Mouse (Mus musculus) embryonic facial prominence, embryonic 15.5 days (tissue): Measurements from ENCODE around the gene Gm12216. TPM values are rescaled to one million over a fixed set of nuclear protein-coding genes. Genes with fewer than 3 reads are reported as not detected.

ENCODE experiments used
- ATAC-seq: fragments of 200-750 bp; cut with Nextera tagmentation; 2 replicates; pipeline ENCODE4 v1.8.0; 2017; ENCODE audit warnings: low read depth, moderate TSS enrichment; ENCODE audit not compliant: insufficient number of reproducible peaks, low FRiP score, low TSS enrichment
- H3K27ac ChIP-seq: fragments of 300-500 bp; sonication (generic); replicated peaks from 2 replicates; pipeline ENCODE4 v1.5.1; 2015; ENCODE audit warnings: mild to moderate bottlenecking, inconsistent platforms
- H3K27me3 ChIP-seq: fragments of 300-500 bp; sonication (generic); 2 replicates; pipeline ENCODE4 v1.6.1; 2015; ENCODE audit warnings: inconsistent platforms
- H3K36me3 ChIP-seq: fragments of 300-500 bp; sonication (generic); 2 replicates; pipeline ENCODE4 v1.6.1; 2015; ENCODE audit warnings: mild to moderate bottlenecking, inconsistent platforms
- H3K4me1 ChIP-seq: fragments of 300-500 bp; sonication (generic); 2 replicates; pipeline ENCODE4 v1.6.1; 2015; ENCODE audit warnings: inconsistent platforms
- H3K4me2 ChIP-seq: fragments of 300-500 bp; sonication (generic); replicated peaks from 2 replicates; pipeline ENCODE4 v1.6.1; 2015; ENCODE audit warnings: mild to moderate bottlenecking, inconsistent platforms
- H3K4me3 ChIP-seq: fragments of 300-500 bp; sonication (generic); replicated peaks from 2 replicates; pipeline ENCODE4 v1.5.1; 2015; ENCODE audit warnings: mild to moderate bottlenecking, inconsistent platforms
- H3K9ac ChIP-seq: fragments of 300-500 bp; sonication (generic); 2 replicates; pipeline ENCODE4 v1.6.1; 2015; ENCODE audit warnings: inconsistent platforms
- H3K9me3 ChIP-seq: fragments of 300-500 bp; sonication (generic); replicated peaks from 2 replicates; pipeline ENCODE4 v1.6.1; 2016; ENCODE audit warnings: inconsistent platforms
- WGBS: fragments of 180-500 bp; shearing (Covaris S2); methylation state at CpG from one replicate; pipeline ENCODE4 v1.1.7; 2015; 5-methylcytosine and 5-hydroxymethylcytosine counted together
- polyA plus RNA-seq: library from polyadenylated mRNA; unstranded; fragments of >200 nt; fragmentation: Nextera tagmentation; extraction: Ambion mirVana; gene quantifications from 2 replicates; pipeline ENCODE4 v1.2.1, GENCODE M21; 2015

Gene Gm12216
- polyA plus RNA-seq, 1 experiment from 2014 or later = 1.6 TPM

DNA sequence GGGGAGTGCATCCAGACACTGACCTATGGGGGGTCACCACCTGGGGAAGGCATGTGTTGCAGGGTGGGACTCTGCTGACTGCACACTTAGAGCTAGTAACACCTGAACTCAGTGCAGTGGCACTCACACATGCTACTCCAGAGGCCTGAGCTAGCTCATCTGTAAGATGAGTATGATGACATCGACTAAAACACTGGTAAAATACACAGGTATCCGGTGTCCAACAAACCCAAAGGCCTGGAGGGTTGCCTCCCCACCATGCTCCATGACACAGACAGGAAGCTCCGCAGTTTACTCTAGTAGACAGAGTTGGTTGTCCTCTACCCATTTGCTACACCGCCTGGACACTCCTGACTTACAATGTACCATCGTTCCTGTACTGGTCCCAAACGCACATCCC lies 39.5 kb downstream of the Gm12216 start:
- H3K9me3 ChIP-seq = no peaks in the 10 kb centered on the region
- H3K9ac ChIP-seq = no peak overlapping the region
- no peak for ATAC-seq
- H3K4me3 ChIP-seq = no peak overlapping the region
- H3K4me2 ChIP-seq = no peak overlapping the region
- H3K4me1 ChIP-seq = no peaks in the 10 kb centered on the region
- WGBS = 90% methylated on average over 6 of the region's 6 CpGs
- no peaks in the 10 kb centered on the region for H3K27me3 ChIP-seq
- no peaks in the 10 kb centered on the region for H3K36me3 ChIP-seq
- H3K27ac ChIP-seq = no peak overlapping the region

DNA sequence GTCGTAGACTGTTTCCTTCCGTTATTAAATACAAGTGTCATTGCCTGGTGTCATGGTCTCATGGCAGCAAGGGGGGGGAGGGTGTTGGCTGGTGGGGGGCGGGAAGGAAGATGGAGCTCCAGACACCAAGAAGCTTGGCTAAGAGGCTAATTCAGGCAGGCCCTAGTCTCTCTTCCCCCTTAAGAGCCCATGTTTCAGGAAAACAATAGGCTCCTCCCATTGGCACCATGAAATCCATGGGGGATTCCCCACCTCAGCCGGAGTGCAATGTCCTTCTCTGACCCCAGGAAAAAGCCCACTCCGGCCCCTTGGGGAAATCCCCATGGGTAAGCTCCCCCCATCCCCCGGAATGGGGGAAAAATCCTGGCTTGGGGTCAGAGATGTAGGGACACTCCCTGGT lies 40.3 kb downstream of the Gm12216 start:
- H3K36me3 ChIP-seq = no peaks in the 10 kb centered on the region
- H3K27me3 ChIP-seq = no peaks in the 10 kb centered on the region
- H3K4me3 ChIP-seq = no peak overlapping the region
- no peak overlapping the region for H3K4me2 ChIP-seq
- no peak overlapping the region for H3K9ac ChIP-seq
- ATAC-seq = no peak
- WGBS = 59% methylated on average over 6 of the region's 6 CpGs
- H3K9me3 ChIP-seq = no peaks in the 10 kb centered on the region
- no peaks in the 10 kb centered on the region for H3K4me1 ChIP-seq
- no peak overlapping the region for H3K27ac ChIP-seq

DNA sequence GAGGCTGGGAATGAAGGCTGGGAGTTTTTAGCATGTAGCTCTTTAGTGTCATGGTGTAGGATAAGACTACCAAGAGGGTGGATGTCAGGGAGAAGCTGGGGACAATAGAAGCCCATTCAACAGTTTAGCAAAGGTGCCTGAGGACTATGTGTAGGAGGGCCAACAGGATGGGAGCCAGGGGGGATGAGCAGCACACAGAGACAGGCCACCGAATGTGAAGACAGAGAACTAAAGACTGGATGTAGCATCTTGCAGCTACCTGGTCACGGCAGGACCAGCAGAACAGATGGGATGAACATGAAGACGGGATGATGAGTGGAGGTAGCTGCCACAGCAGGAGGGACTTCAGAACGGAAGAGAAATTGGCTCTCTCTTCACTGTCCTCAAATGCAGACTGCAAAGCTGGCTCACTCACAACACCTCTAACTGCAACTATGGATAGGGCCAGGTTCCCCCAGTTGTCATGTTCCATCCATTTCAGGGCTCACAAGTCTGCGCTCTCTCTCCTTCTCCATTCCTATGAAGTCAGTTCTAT lies 42.1 kb downstream of the Gm12216 start:
- Histone ChIP-seq H3K36me3 (no peaks in the 10 kb centered on the region), H3K4me1 (no peaks in the 10 kb centered on the region), H3K27me3 (no peaks in the 10 kb centered on the region), H3K9ac (no peak overlapping the region), H3K27ac (no peak overlapping the region), H3K4me2 (no peak overlapping the region), H3K9me3 (no peaks in the 10 kb centered on the region), H3K4me3 (no peak overlapping the region)
- ATAC-seq = no peak
- 87% methylated on average over 5 of the region's 5 CpGs for WGBS

DNA sequence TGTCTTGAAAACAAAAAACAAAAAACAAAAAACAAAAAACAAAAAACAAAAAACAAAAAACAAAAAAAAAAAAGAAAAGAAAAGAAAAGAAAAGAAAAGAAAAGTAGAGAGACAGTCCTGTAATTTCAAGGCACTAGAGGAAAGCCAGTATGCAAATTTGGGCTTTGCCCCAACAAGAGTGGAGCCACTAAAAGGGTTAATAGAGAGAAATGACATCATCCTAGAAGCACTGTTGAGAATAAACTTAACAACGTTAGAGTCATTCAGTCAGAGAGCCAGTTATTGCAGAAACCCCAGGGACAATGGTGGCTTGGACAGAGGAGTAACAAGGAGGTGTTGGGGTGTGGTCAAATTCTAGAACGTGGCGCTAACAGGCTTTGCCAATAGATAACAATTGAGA lies 44.2 kb downstream of the Gm12216 start:
- Histone ChIP-seq H3K36me3 (no peaks in the 10 kb centered on the region), H3K4me3 (no peak overlapping the region), H3K27me3 (no peaks in the 10 kb centered on the region), H3K9me3 (no peaks in the 10 kb centered on the region), H3K9ac (no peak overlapping the region), H3K4me2 (no peak overlapping the region), H3K27ac (no peak overlapping the region), H3K4me1 (no peaks in the 10 kb centered on the region)
- WGBS = 57% methylated on average over 3 of the region's 3 CpGs
- no peak for ATAC-seq

DNA sequence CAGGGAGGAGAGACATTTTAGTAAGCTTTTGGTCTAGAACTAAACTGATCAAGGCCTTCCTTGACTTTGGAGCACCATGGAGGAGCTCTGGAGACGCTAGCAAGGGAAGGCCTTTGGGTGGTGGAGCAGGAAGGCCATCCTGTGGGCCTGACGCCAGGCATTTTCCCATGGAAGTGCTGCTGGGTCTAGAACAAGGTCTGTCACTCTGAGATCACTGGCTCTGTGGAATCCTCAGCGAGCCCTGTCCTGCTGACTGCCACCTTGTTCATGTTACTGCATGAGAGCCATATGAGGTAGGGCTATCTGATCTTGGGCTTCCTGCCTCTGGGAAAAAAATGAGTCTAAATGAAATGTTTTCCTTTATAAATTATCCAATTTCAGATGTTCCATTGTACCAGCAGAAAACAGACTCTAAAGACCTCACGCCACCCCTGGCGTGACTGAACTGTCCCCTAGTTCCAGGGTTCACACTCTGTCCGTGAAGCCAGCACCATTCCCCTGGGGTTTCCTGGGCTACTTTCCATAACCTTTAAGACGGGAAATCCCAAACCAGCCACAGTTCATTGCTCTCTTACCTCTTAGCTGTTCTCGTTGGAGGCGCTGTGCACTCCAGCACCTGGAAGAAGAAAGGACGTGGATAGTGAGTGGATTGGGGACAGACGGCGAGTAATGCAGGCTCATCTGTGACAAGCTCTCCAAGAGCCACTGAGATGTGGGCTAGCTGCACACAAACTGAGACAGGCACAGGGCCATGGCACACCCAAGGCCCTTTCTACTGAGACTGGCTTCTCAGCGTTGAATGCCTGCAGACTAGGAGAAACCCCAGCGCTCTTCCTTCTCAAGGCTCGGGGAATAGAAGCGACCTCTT lies 45.8 kb downstream of the Gm12216 start:
- H3K27ac ChIP-seq = no peak overlapping the region
- no peak overlapping the region for H3K9ac ChIP-seq
- H3K9me3 ChIP-seq = no peaks in the 10 kb centered on the region
- no peak overlapping the region for H3K4me2 ChIP-seq
- no peak for ATAC-seq
- H3K27me3 ChIP-seq = no peaks in the 10 kb centered on the region
- 78% methylated on average over 16 of the region's 16 CpGs for WGBS
- no peaks in the 10 kb centered on the region for H3K36me3 ChIP-seq
- H3K4me3 ChIP-seq = no peak overlapping the region
- H3K4me1 ChIP-seq = no peaks in the 10 kb centered on the region

DNA sequence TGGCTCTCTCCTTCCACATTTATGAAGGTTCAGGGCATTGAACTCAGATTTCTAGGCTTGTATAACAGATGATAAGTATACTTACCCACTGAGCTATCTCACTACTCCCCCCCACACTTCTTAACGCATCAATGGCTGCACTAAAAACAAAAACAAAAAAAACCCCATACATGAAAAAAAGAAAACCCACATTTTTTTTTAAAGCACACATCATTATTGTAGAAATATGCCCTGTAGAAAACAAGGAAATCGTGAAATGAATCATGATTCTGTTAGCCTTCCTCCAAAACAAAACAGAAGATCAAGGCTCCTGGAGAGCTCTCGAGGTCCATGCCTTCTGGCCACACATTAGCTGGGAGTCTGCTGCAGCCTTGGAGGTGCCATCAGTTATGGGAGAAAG lies 47.7 kb downstream of the Gm12216 start:
- no peaks in the 10 kb centered on the region for H3K4me1 ChIP-seq
- H3K4me2 ChIP-seq = no peak overlapping the region
- no peaks in the 10 kb centered on the region for H3K36me3 ChIP-seq
- H3K27ac ChIP-seq = no peak overlapping the region
- H3K9me3 ChIP-seq = no peaks in the 10 kb centered on the region
- WGBS = 79% methylated on average over 3 of the region's 3 CpGs
- ATAC-seq = no peak
- H3K4me3 ChIP-seq = no peak overlapping the region
- H3K9ac ChIP-seq = no peak overlapping the region
- no peaks in the 10 kb centered on the region for H3K27me3 ChIP-seq

DNA sequence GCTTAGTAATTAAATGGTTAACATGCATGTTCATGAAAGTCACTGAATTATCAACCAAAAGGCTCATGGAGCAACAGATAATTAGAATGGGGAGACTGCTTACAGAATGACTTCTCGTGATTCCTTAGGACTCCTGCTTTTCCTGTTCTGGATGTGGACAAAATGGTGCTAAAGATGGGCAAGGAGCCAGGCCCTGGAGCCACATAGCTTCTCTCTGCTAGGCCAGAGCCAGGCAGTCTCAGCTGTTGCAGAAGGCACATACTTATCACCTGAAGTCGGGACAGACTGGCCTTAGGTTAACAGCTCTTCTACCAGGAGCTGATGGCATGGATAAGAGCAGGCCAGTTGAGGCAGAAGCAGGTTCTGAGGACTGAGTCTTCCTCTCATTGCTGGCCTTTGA lies 48.3 kb downstream of the Gm12216 start:
- ATAC-seq = no peak
- H3K27me3 ChIP-seq = no peaks in the 10 kb centered on the region
- no peaks in the 10 kb centered on the region for H3K4me1 ChIP-seq
- H3K9ac ChIP-seq = no peak overlapping the region
- 49% methylated on average over 2 of the region's 2 CpGs for WGBS
- H3K4me3 ChIP-seq = no peak overlapping the region
- H3K4me2 ChIP-seq = no peak overlapping the region
- no peaks in the 10 kb centered on the region for H3K36me3 ChIP-seq
- H3K27ac ChIP-seq = no peak overlapping the region
- H3K9me3 ChIP-seq = no peaks in the 10 kb centered on the region

DNA sequence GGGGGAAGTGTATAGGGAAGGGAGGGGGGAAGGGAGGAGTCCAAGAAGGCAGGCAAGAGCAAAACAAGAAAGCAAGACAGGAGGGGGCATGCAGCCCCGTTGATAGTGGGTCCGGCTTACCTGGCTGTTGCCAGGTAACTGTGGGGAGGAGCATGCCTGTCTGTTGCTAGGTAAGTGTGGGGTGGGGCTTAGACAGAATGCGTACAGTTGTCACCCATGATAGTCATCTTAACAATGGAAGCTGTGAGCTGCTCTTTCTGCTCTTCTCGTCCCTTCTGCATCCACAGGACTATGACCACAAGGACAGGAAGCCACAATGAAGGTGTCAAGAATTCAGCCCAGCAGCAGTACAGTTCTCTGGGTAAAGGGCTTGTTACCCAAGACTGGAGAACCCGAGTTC lies 48.9 kb downstream of the Gm12216 start:
- H3K9ac ChIP-seq = no peak overlapping the region
- no peaks in the 10 kb centered on the region for H3K36me3 ChIP-seq
- no peak for ATAC-seq
- 52% methylated on average over 5 of the region's 5 CpGs for WGBS
- H3K4me2 ChIP-seq = no peak overlapping the region
- H3K9me3 ChIP-seq = no peaks in the 10 kb centered on the region
- H3K4me3 ChIP-seq = no peak overlapping the region
- H3K27ac ChIP-seq = no peak overlapping the region
- no peaks in the 10 kb centered on the region for H3K27me3 ChIP-seq
- no peaks in the 10 kb centered on the region for H3K4me1 ChIP-seq

DNA sequence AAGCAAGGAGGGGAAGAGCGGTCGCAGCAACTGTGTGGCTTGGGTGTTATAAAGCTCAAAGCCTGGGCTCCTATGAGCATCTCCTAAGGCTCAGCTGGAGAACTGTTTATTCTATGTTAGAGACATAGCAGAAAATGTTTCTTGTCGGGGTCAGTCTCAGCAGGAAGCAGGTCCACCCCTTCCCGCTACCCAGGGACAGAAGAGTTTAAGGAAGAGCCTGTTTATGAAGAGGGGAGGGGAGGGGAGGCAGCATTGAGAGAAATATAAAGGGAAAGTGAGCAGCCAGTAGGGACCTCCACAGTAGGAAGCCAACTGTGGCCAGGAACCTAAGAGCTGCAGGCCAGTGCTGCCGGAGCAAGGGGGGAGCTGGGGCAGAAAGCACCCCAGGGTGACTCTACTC lies 49.7 kb downstream of the Gm12216 start:
- Histone ChIP-seq H3K4me3 (no peak overlapping the region), H3K9ac (no peak overlapping the region), H3K4me1 (no peaks in the 10 kb centered on the region), H3K27ac (no peak overlapping the region), H3K36me3 (no peaks in the 10 kb centered on the region), H3K27me3 (no peaks in the 10 kb centered on the region), H3K4me2 (no peak overlapping the region), H3K9me3 (no peaks in the 10 kb centered on the region)
- 47% methylated on average over 5 of the region's 5 CpGs for WGBS
- ATAC-seq = no peak

DNA sequence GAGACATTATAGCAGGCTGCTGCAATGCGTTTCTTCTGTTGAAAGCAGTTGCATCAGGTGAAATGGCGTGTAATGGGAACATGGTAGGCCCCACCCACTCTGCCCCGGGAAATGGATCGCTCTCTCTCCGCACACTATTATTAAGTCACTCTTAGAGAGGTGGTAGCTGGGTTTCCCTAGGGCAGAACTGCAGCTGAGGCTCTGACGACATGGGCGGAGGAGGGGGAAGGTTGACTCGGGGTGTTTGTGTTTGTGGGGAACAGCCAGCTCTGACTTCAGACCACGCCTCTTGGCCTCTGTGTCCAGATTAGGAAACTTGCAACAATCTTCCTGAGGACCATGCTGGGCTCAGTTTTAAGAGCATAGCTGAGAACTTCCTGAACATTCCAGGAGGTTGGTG lies 53.3 kb downstream of the Gm12216 start:
- Histone ChIP-seq H3K4me1 (peaks cover 7% of the 10 kb centered on the region; the same call in 1 of the 2 replicates), H3K4me3 (no peak overlapping the region)
- 51% methylated on average over 9 of the region's 9 CpGs for WGBS

DNA sequence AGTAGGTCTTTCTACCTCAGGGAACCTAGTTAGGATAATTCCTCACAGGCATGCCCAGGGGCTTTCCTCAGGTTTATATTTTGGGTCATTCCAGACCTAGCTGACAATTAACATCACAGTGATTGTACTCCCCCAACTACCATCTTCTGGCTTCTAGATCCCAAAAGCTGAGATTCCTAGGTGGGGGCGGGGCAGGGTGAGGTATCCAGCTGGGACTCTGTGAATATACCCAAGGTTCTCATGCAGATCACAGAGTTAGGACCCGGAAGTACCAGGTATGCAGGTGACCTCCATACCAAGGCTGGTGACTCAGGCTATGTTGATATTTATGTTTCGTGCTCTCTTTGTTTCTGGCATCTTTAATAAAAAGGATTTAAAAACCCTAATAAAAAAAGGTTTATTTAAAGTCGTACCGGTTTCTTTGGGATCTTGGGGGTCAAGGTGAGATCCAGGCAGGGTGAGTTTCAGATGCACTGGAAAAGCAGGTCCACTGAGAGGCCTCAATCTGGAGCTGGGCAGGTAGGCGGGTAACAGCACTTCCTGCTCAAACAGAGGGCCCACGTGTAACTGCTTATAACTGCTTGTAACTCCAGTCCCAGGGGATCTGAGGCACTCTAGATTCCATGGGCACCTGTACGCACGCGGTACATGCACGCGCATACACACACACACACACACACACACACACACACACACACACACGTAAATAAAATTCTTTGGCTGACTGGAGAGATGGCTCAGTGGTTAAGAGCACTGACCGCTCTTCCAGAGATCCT lies 54.3 kb downstream of the Gm12216 start:
- no peaks in the 10 kb centered on the region for H3K27me3 ChIP-seq
- no peak overlapping the region for H3K4me3 ChIP-seq
- no peaks in the 10 kb centered on the region for H3K9me3 ChIP-seq
- ATAC-seq = no peak
- peaks cover 7% of the 10 kb centered on the region; the same call in 1 of the 2 replicates for H3K4me1 ChIP-seq
- H3K4me2 ChIP-seq = no peak overlapping the region
- H3K9ac ChIP-seq = no peak overlapping the region
- 76% methylated on average over 14 of the region's 14 CpGs for WGBS
- no peak overlapping the region for H3K27ac ChIP-seq
- no peaks in the 10 kb centered on the region for H3K36me3 ChIP-seq

More for the DNA sequence above, 53.3 kb downstream of the Gm12216 start:
- Histone ChIP-seq H3K9me3 (no peaks in the 10 kb centered on the region), H3K27ac (no peak overlapping the region), H3K4me2 (no peak overlapping the region), H3K27me3 (no peaks in the 10 kb centered on the region), H3K36me3 (no peaks in the 10 kb centered on the region), H3K9ac (no peak overlapping the region)
- no peak for ATAC-seq
